Mouse (Mus musculus) kidney, adult 2 months (tissue): ENCODE data around the gene Trmu. TPM values are rescaled to one million over a fixed set of nuclear protein-coding genes. Genes with fewer than 3 reads are reported as not detected.

Source experiments
- DNase-seq: peaks from one replicate; pipeline ENCODE4 v3.0.0; 2021
- H3K27ac ChIP-seq: fragments of 200-500 bp; 2 replicates; pipeline ENCODE4 v1.5.1; 2012; ENCODE audit warnings: low read depth, low read length, control low read depth, inconsistent platforms; ENCODE audit not compliant: insufficient read depth
- H3K27me3 ChIP-seq: fragments of 200-500 bp; replicated peaks from 2 replicates; pipeline ENCODE4 v1.6.1; 2012; ENCODE audit warnings: mild to moderate bottlenecking, moderate library complexity, low read length, inconsistent platforms; ENCODE audit not compliant: control insufficient read depth, insufficient read depth
- H3K36me3 ChIP-seq: fragments of 200-500 bp; 2 replicates; pipeline ENCODE4 v1.6.1; 2012; ENCODE audit warnings: mild to moderate bottlenecking, moderate library complexity, low read length, inconsistent platforms; ENCODE audit not compliant: control insufficient read depth, insufficient read depth
- H3K4me1 ChIP-seq: fragments of 200-500 bp; 2 replicates; pipeline ENCODE4 v1.6.1; 2011; ENCODE audit warnings: low read length; ENCODE audit not compliant: control insufficient read depth, insufficient read depth
- H3K4me3 ChIP-seq: fragments of 200-500 bp; 2 replicates; pipeline ENCODE4 v1.5.1; 2011; ENCODE audit warnings: mild to moderate bottlenecking, low read depth, low read length, control low read depth; ENCODE audit not compliant: insufficient read depth
- CTCF ChIP-seq: fragments of 200-500 bp; conservative IDR thresholded peaks from 2 replicates; pipeline ENCODE4 v1.5.1; 2011; ENCODE audit warnings: low read depth, mild to moderate bottlenecking, control low read depth, low read length, moderate library complexity, mixed read lengths; ENCODE audit not compliant: insufficient read depth, insufficient read length
- POLR2A ChIP-seq: fragments of 200-500 bp; IDR thresholded peaks from one replicate; pipeline ENCODE4 v1.6.1; 2011; ENCODE audit warnings: low read depth, low read length, control low read depth
- WGBS: fragments of 180-500 bp; shearing (Covaris S2); methylation state at CpG from one replicate; pipeline ENCODE4 v1.1.7; 2018; 5-methylcytosine and 5-hydroxymethylcytosine counted together
- polyA plus RNA-seq: library from polyadenylated mRNA; depleted of rRNA; stranded (reverse); fragments of >200 nt; gene quantifications from 2 replicates; pipeline ENCODE4 v1.2.3, GENCODE M21; 2012; rRNA removed

Gene Trmu
- polyA plus RNA-seq, result 29.2 and 31.7 TPM in 2 replicates

GRCm38 (mm10) chr15:85878848-85879497 lies at the start of gene Trmu:
TSS of gene Trmu (plus strand) at chr15:85879312.
- peak within 1 kb of the TSS; percentile 58 for H3K27ac ChIP-seq
- DNase-seq, result peak; percentile 97
- H3K4me1 ChIP-seq, result peaks cover 15% of the 10 kb centered on the region; the same call in 1 of the 2 replicates
- WGBS, result under 1% methylated on average over 49 of the region's 50 CpGs
- H3K27me3 ChIP-seq, result no peaks in the 10 kb centered on the region
- H3K36me3 ChIP-seq, result no peaks in the 10 kb centered on the region
- TF ChIP-seq POLR2A, result peak; percentile 23
- peak; percentile 63 for TF ChIP-seq CTCF
- H3K4me3 ChIP-seq, result peak within 1 kb of the TSS; percentile 83

- TF ChIP-seq POLR2A (no peak), CTCF (no peak)
- Histone ChIP-seq H3K4me1 (no peaks in the 10 kb centered on the region), H3K36me3 (no peaks in the 10 kb centered on the region), H3K4me3 (no peak overlapping the region), H3K27me3 (no peaks in the 10 kb centered on the region), H3K27ac (no peak overlapping the region)
- no peak for DNase-seq
- 76% methylated on average over 5 of the region's 5 CpGs for WGBS
These were observed 49.6 kb upstream of the Trmu start for GRCm38 (mm10) chr15:85829470-85829869.

- Histone ChIP-seq H3K36me3 (no peaks in the 10 kb centered on the region), H3K4me3 (peak within 1 kb of the TSS; percentile 76), H3K4me1 (no peaks in the 10 kb centered on the region), H3K27ac (peak within 1 kb of the TSS; percentile 84), H3K27me3 (no peaks in the 10 kb centered on the region)
- DNase-seq, result peak; percentile 95
- TF ChIP-seq CTCF, result no peak
- TF ChIP-seq POLR2A, result peak; percentile 55
- 1% methylated on average over 27 of the region's 27 CpGs for WGBS
These were observed 47.0 kb upstream of the Trmu start, which contains the start of gene Ttc38 for GRCm38 (mm10) chr15:85831954-85832590. TSS of gene Ttc38 (plus strand) at chr15:85832306.

- peak; percentile 14 for DNase-seq
- no peaks in the 10 kb centered on the region for H3K36me3 ChIP-seq
- no peaks in the 10 kb centered on the region for H3K4me1 ChIP-seq
- 33% methylated on average over 8 of the region's 8 CpGs for WGBS
- TF ChIP-seq CTCF (no peak), POLR2A (no peak)
- peak overlapping the region; percentile 84 for H3K27ac ChIP-seq
- no peaks in the 10 kb centered on the region for H3K27me3 ChIP-seq
- H3K4me3 ChIP-seq, result peak overlapping the region; percentile 76
These were observed 46.5 kb upstream of the Trmu start for GRCm38 (mm10) chr15:85832599-85832998.

- peak; percentile 39; the same call in 1 of the 2 replicates for TF ChIP-seq CTCF
- TF ChIP-seq POLR2A, result no peak
- DNase-seq, result peak; percentile 25
- H3K27me3 ChIP-seq, result no peaks in the 10 kb centered on the region
- no peaks in the 10 kb centered on the region; the same call in 1 of the 2 replicates for H3K4me1 ChIP-seq
- H3K4me3 ChIP-seq, result no peak overlapping the region
- H3K36me3 ChIP-seq, result no peaks in the 10 kb centered on the region
- 58% methylated on average over 3 of the region's 3 CpGs for WGBS
- no peak overlapping the region for H3K27ac ChIP-seq
These were observed 43.8 kb upstream of the Trmu start for GRCm38 (mm10) chr15:85835335-85835734.

GRCm38 (mm10) chr15:85836887-85837286 lies 42.2 kb upstream of the Trmu start:
- no peak overlapping the region for H3K27ac ChIP-seq
- H3K4me1 ChIP-seq, result no peaks in the 10 kb centered on the region; the same call in 1 of the 2 replicates
- DNase-seq, result no peak
- no peak for TF ChIP-seq POLR2A
- TF ChIP-seq CTCF, result no peak
- H3K36me3 ChIP-seq, result no peaks in the 10 kb centered on the region
- H3K27me3 ChIP-seq, result no peaks in the 10 kb centered on the region
- WGBS, result 89% methylated on average over 5 of the region's 5 CpGs
- H3K4me3 ChIP-seq, result no peak overlapping the region

- Histone ChIP-seq H3K4me1 (no peaks in the 10 kb centered on the region; the same call in 1 of the 2 replicates), H3K4me3 (no peak overlapping the region), H3K36me3 (no peaks in the 10 kb centered on the region), H3K27ac (no peak overlapping the region), H3K27me3 (no peaks in the 10 kb centered on the region)
- DNase-seq, result peak; percentile 15
- 40% methylated on average over 6 of the region's 6 CpGs for WGBS
- TF ChIP-seq POLR2A, result no peak
- TF ChIP-seq CTCF, result peak; percentile 62
These were observed 38.1 kb upstream of the Trmu start for GRCm38 (mm10) chr15:85840983-85841382.
